Mouse (Mus musculus): ENCODE data around the gene Chsy1.
"Not testable (repeated sequence)": the region's sequence is repeated elsewhere in the genome, so short reads cannot be mapped to it uniquely, and the experiment has no call there.

The Chsy1 gene

GRCm38 (mm10) chr7:66184026-66184425, 74.7 kb downstream of the Chsy1 start:
- in situ Hi-C loops (cut with MboI; ENCODE audit: low pct_unique_long_range_greater_than_20kb in 1 of 2, low sequenced_read_pairs in 2 of 2, unreplicated experiment in 1 of 2), result loop anchor here (5.0 to 10.0 kb wide), 2 partner anchors 82 to 89 kb away; no protein-coding TSS in a partner anchor

DNA sequence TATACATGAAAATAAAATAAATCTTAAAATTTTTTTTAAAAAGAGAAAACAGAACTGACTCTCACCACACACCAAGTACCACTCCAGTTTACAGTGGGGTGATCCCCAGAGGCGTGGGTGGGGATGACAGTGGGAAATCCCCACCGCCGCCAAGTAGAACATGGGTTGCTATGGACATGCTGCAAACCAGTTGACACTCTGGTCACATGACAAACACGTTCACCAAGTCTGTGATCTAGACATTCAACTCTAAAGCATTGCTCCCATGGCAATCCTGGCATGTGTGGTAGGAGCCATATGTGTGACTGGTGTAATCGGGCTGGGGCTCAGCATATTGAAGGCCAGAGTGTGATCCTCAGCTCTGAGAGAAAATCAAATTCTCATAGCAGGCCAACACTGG, 76.1 kb downstream of the Chsy1 start:
- in situ Hi-C loops (cut with MboI; ENCODE audit: low pct_unique_long_range_greater_than_20kb in 1 of 2, low sequenced_read_pairs in 2 of 2, unreplicated experiment in 1 of 2), result loop anchor here in 1 of 2 experiments (10.0 kb wide), 1 partner anchor 91 kb away; no protein-coding TSS in a partner anchor

DNA sequence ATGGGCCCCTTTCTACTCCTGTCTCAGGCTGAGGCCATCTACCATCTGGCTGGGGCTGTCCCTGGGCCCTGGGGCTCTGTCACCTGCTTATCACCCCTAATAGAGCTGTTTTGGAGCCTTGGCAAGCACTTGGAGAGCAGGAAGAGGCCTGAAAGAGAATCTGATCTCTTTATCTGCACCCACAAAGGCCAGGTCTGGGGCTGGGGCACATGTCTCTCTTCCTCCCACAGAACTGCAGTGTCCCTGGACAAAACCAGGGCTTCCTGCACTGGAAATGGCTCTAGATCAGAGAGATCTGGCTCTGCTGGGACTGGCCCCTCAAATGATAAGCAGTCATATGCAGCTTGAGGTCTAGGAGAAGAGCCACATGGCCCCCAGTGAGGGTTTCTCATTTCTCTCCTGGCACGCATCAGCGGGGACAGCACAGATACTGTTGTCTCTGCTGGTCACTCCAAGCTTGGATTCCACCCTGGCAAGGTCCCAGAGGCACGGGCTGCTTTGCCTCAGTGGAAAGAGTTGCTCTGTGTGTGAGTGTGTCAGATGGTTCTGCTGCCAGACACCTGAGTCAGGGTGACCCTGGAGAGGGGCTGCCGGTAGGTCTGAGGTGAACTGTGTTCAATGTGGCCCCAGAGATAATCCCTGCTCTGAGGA, 78.4 kb downstream of the Chsy1 start:
- in situ Hi-C loops (cut with MboI; ENCODE audit: low pct_unique_long_range_greater_than_20kb in 1 of 2, low sequenced_read_pairs in 2 of 2, unreplicated experiment in 1 of 2), result loop anchor here in 1 of 2 experiments (10.0 kb wide), 1 partner anchor 93 kb away; no protein-coding TSS in a partner anchor

DNA sequence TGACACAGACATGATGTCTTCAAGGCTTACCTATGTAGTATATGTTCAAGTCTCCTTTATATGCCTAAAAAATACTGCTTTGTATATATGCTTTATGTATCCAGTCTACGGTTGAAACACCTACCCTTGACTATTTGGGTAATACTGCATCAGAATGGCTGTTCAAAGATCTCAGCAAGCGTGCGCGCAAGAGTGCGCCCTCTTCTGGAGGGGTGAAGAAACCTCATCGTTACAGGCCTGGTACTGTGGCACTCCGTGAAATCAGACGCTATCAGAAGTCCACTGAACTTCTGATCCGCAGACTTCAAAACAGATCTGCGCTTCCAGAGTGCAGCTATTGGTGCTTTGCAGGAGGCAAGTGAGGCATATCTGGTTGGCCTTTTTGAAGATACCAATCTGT, 81.1 kb downstream of the Chsy1 start:
- in situ Hi-C loops (cut with MboI; ENCODE audit: low pct_unique_long_range_greater_than_20kb in 1 of 2, low sequenced_read_pairs in 2 of 2, unreplicated experiment in 1 of 2), result not testable (repeated sequence)

DNA sequence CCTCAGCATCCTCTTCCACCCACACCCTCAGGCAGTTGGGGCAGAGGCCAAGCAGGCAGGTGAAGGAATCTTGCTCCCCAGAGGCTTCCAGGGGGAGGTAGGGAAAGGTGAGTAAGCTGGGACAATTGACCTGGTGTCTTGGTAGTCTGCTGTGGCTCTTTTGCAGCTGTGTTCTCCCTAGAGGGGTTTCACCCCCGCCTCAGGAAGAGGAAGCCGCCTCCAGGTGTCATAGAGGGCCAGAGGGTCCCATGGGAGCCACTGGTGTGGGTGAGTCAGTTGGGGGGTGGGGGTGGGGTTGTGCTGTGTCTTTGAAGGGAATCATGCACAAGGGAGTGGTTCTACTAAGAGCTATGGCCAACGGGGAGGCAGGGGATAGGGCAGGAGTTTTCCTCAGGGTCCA, 85.2 kb downstream of the Chsy1 start:
- in situ Hi-C loops (cut with MboI; ENCODE audit: low pct_unique_long_range_greater_than_20kb in 1 of 2, low sequenced_read_pairs in 2 of 2, unreplicated experiment in 1 of 2), result no loop called here

DNA sequence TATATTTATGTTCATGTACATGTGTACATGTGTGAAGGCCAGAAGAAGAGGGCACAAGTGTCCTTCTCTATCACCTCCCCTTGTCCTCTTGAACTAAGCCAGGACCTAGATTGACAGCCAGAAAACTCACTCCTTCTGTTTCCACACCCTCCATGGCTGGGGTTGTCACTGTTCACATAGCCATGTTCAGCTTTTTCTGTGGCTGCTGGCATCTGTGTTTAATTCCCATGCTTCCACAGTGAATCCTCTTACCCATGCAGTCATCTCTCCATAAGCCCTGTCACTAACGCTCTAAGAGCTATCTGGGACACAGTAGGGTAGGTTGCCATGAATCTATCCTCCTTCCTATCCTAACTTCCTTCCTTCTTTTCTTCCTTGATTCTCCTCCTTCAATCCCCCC, 86.6 kb downstream of the Chsy1 start:
- in situ Hi-C loops (cut with MboI; ENCODE audit: low pct_unique_long_range_greater_than_20kb in 1 of 2, low sequenced_read_pairs in 2 of 2, unreplicated experiment in 1 of 2), result no loop called here

DNA sequence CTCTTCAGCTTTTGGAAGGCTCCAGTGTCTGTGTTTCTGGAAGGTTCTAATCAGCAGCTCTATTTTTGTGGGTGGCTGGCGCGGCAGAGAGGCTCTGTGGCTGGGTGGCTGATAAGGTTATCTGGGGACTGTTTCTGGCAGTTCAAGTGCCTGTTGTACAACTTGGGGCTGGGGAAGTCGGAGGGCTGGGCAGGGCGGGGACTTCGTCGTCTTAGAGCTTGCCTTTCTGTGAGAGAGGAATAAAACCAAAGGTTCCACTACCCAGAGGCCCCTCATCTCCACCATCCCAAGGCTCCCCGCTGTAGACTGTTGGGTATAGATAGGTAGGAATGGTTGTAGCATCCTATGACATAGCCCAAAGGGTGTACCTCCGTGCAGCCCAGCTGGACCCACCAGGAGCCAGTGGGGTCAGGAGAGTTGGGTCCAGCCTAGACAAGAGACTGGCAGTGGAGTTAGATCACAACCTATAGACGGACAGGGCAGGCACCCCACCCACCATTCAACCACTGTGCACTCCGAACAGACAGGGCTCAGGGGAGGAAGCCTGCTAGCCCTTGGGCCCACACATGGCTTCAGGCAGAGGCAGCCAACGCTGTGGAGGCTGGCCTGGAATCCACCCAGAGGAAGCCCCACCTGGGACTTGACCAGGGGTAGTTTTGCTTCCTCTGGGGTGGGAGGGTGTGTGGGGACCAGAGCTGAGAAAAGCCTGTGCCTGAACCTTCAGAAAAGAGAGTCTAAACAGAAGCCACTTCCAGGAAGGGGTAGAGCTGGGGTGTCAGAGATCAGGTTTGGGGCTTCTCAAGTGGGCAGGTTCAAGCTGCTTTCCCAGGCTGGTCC, 87.5 kb downstream of the Chsy1 start:
- in situ Hi-C loops (cut with MboI; ENCODE audit: low pct_unique_long_range_greater_than_20kb in 1 of 2, low sequenced_read_pairs in 2 of 2, unreplicated experiment in 1 of 2), result no loop called here

DNA sequence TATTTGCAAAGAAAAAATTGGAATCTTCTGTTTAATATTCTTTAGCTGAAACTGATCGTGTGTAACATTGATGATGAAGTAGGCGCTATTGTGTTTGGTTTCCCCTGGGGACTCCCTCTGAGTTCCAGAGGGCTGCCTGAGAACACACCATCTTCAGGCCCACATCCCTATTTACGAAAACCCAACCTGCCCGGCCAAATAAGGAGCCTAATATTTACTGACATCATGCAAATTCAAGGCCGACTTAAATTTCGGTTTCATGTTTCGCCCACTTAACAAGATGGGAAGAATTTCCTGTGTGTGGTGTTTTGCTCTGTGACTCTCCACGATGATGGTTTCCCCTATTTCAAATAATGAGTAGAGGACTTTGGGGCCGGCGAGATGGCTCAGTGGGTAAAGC, 89.1 kb downstream of the Chsy1 start:
- in situ Hi-C loops (cut with MboI; ENCODE audit: low pct_unique_long_range_greater_than_20kb in 1 of 2, low sequenced_read_pairs in 2 of 2, unreplicated experiment in 1 of 2), result no loop called here

DNA sequence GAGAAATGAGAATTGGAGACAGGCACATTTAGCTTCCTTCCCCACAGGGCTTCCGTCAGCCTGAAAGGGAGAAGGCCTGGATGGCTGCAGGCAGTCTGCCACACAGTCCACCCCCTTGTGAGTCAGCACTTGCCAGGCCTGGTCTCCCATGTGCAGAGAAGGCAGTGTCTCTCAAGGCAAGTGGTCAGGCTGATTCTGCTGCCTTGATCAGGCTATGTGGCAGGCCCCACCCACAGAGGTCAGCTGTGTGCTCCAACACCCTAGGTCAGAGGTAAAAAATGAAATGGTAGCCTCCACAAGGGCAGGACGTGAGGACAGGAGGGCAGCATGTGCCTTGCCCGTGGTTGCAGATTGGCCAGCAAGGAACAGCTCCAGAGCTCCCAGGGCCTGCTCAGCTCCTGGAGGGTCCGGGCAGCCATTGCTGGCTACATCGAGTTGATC, 90.1 kb downstream of the Chsy1 start:
- in situ Hi-C loops (cut with MboI; ENCODE audit: low pct_unique_long_range_greater_than_20kb in 1 of 2, low sequenced_read_pairs in 2 of 2, unreplicated experiment in 1 of 2), result no loop called here

DNA sequence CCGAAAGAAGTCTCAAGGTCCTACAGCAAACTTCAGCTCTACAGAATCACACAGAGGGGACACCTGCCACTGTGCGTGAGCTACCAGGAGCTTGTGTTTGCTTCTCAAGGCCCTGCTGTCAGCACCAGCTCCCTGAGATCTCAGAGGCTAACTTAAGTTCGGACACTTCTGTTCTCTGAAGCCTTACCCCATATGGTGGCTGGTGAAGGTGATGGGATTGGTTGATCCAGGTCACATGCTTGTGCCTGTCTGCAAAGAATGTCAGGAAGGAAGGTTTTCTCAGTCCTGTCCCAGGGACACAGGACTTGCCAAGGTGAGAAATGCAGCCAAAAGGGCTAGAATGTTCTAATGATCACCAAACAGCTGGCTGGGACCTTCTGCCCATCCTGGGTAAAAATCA, 91.1 kb downstream of the Chsy1 start:
- in situ Hi-C loops (cut with MboI; ENCODE audit: low pct_unique_long_range_greater_than_20kb in 1 of 2, low sequenced_read_pairs in 2 of 2, unreplicated experiment in 1 of 2), result no loop called here

DNA sequence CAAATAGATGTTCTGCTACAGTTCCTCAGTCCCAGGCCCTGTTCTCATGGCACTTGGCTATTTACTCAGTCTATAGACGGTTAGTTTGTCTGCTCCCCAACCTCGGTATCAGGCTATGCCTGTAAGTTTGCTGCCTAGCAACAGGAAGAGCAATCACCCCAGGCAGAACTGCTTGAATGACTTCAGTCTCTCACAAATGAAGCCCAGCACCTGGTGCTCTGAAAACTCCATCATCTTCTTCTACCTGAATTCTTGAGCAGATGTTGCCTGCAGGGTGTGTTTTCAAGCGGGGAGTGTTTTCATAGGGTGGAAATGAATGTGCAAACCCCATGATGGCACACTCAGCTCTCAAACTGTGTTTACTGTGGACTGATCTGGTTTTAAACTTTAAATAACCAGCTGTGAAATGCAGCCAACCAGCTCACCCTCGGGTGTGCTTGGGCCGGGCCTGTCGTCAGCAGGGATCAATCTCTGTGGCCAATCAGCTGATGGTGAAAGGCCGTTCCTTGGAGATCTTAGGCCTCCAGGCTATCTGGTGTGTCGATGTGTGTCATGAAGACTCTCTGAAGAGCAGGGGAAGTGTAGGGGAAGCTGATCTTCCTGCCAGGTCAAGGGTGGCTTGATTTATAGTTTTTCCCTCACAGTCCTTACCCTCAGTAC, 91.6 kb downstream of the Chsy1 start:
- in situ Hi-C loops (cut with MboI; ENCODE audit: low pct_unique_long_range_greater_than_20kb in 1 of 2, low sequenced_read_pairs in 2 of 2, unreplicated experiment in 1 of 2), result no loop called here

- in situ Hi-C loops (cut with MboI; ENCODE audit: low pct_unique_long_range_greater_than_20kb in 1 of 2, low sequenced_read_pairs in 2 of 2, unreplicated experiment in 1 of 2), result no loop called here
These were observed 92.3 kb downstream of the Chsy1 start for GRCm38 (mm10) chr7:66201657-66202056.

- in situ Hi-C loops (cut with MboI; ENCODE audit: low pct_unique_long_range_greater_than_20kb in 1 of 2, low sequenced_read_pairs in 2 of 2, unreplicated experiment in 1 of 2), result no loop called here
These were observed 100.6 kb downstream of the Chsy1 start for GRCm38 (mm10) chr7:66209920-66210319.

DNA sequence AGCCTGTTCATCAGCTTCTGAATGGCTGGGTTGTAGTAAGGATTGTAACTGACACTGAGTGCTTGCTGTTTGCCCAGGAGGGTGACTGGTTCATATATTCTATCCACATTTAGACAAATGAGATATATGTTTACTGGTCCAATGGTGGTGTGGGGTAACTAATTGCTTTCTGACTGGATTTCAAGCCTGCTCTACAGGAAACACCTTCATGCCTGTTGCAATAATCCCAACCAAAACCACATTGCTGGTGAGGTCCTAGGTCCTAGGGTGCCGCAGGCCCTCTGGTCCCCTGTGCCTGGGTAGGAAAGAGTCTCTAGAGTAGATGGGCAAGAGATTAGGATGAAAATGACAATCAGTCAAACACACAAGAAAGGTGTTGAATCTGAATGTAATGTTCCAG, 103.6 kb downstream of the Chsy1 start:
- in situ Hi-C loops (cut with MboI; ENCODE audit: low pct_unique_long_range_greater_than_20kb in 1 of 2, low sequenced_read_pairs in 2 of 2, unreplicated experiment in 1 of 2), result no loop called here

GRCm38 (mm10) chr7:66214477-66214876, 105.2 kb downstream of the Chsy1 start:
- in situ Hi-C loops (cut with MboI; ENCODE audit: low pct_unique_long_range_greater_than_20kb in 1 of 2, low sequenced_read_pairs in 2 of 2, unreplicated experiment in 1 of 2), result no loop called here

DNA sequence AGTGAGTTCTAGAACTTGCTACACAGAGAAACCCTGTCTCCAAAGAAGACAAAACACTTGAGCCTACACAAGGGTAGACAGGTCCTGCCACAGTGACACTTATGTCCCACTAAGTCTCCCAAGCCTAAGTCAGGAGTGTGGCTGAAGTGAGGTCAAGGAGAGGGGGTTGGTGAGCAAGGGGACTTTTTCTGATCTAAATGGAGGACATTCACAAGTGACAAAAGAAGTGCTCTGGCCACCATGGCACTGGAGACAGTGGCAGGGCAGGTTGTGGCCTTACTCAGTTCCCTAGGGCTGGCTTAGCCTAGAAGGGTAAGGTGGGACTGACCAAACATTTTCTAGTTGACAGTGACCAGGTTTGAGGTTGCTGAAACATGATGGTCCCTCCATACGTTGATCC, 106.6 kb downstream of the Chsy1 start:
- in situ Hi-C loops (cut with MboI; ENCODE audit: low pct_unique_long_range_greater_than_20kb in 1 of 2, low sequenced_read_pairs in 2 of 2, unreplicated experiment in 1 of 2), result no loop called here

- in situ Hi-C loops (cut with MboI; ENCODE audit: low pct_unique_long_range_greater_than_20kb in 1 of 2, low sequenced_read_pairs in 2 of 2, unreplicated experiment in 1 of 2), result no loop called here
These were observed 107.7 kb downstream of the Chsy1 start for GRCm38 (mm10) chr7:66217011-66217410.

DNA sequence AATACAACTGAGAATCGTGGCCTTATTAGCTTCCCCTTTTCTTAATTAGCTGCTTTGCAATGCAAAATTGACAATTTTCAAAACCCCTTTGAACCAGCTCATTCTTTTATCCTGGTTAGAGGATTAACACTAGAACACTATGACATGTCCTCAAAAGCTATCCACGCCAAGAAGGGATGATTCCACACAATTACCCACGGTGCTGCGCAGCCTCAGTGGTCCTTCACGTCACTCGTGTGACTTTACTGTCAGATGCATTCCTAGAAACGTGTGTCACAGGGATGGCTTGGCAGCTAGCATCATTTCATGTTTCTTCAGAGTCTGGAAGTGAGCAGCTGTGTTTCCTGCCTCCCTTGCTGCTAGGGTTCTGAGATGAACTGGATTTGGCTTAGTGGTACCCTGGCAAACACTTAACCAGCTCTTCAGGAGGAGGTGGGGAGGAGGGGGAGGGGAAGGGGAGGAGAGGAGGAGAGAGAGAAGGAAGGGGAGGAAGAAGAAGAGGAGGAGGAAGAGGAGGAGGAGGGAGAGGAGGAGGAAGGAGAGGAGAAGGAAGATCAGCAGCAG, 108.3 kb downstream of the Chsy1 start:
- in situ Hi-C loops (cut with MboI; ENCODE audit: low pct_unique_long_range_greater_than_20kb in 1 of 2, low sequenced_read_pairs in 2 of 2, unreplicated experiment in 1 of 2), result no loop called here
